Mouse (Mus musculus): ENCODE data around the gene Vmo1. TPM values are rescaled to one million over a fixed set of nuclear protein-coding genes. Genes with fewer than 3 reads are reported as not detected.
"Not testable (repeated sequence)": the region's sequence is repeated elsewhere in the genome, so short reads cannot be mapped to it uniquely, and the experiment has no call there.

Gene Vmo1
- polyA plus RNA-seq, 1 experiment from 2014 or later, result 0.15 TPM

DNA sequence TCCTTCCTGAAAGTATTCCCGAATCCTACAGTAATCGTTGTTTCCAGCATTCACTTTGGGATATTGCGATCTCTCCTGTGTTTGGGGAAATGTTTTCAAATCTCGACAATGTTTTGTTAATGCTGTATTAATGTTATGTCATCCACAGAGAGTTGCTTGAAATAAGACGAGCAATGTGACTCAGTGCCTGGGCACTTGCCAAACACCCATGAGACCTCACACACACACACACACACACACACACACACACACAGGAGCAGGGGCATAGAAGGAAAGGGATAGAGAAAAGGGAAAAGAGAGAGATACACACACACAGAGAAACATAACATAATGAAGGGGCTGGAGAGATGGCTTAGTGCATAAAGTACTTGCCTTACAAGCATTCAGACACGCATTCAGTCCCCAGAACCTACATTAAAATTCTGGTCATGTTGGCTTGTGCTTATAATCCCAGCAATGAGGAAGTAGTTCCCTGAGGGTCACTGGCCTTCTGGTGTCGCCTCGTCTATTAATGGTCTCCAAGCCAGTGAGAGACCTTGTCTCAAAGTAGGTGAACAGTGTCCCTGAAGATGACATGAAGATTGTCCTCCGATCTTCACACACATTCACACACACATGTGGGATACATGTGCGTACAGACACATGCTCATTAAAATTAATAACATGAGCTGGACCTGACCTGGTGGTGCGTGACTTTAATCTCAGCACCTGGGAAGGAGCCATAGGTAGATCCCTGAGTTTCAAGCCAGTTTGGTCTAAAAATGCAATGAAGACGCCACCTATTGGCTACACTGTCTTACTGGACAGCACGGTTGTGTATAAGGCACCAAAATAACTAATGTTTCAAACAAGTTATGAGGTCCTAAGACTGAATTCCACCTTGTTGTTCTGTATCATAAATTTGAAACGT lies 14.6 kb downstream of the Vmo1 start:
- no peak overlapping the region for H3K27ac ChIP-seq (replicated peaks)

DNA sequence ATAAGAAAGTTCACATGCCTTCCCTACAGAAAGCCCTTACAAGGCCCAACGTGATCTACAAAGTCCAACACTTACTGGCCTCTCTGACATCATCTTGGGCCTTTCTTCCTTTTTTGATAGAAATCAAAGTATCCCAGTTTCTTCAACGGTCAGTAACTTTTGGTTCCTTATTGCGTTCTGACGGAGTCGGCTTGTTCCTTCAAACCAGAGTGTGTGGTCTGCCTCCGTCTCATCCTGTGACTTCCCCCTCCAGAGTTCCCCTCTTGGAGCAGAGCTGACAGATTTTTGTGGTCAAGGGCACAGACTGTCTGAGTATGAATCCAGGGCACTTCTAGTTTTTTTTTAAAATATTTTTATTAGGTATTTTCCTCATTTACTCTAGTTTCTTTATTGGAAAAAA lies 24.7 kb downstream of the Vmo1 start:
- Histone ChIP-seq H3K27me3 (ENCODE audit: control insufficient read depth, insufficient read depth, low read length) (no peaks in the 10 kb centered on the region), H3K27ac (replicated peaks) (no peak overlapping the region), H3K4me2 (replicated peaks; ENCODE audit: low read depth) (no peak overlapping the region), H3K9ac (ENCODE audit: low read length) (no peak overlapping the region), H3K9me3 (ENCODE audit: control insufficient read depth, low read length) (no peaks in the 10 kb centered on the region), H3K4me3 (ENCODE audit: low read depth, low read length) (no peak overlapping the region), H3K4me1 (replicated peaks; ENCODE audit: control insufficient read depth, insufficient read depth) (no peaks in the 10 kb centered on the region), H3K36me3 (ENCODE audit: control insufficient read depth, insufficient read depth, low read length) (no peaks in the 10 kb centered on the region)
- no peak for ATAC-seq (ENCODE audit: low FRiP score, low TSS enrichment)
- TF ChIP-seq EP300 (optimal IDR thresholded peaks at IDR 0.05), result no peak
- TF ChIP-seq CTCF (IDR thresholded peaks at IDR 0.05; ENCODE audit: low read depth), result no peak
- no peak for DNase-seq (ENCODE audit: low spot score)
- WGBS, result 86% methylated on average over 6 of the region's 6 CpGs

More for the DNA sequence above, 14.6 kb downstream of the Vmo1 start:
- H3K36me3 ChIP-seq (ENCODE audit: control insufficient read depth, insufficient read depth, low read length), result no peaks in the 10 kb centered on the region
- no peak overlapping the region for H3K4me3 ChIP-seq (ENCODE audit: low read depth, low read length)
- no peak overlapping the region for H3K9ac ChIP-seq (ENCODE audit: low read length)
- no peaks in the 10 kb centered on the region for H3K27me3 ChIP-seq (ENCODE audit: control insufficient read depth, insufficient read depth, low read length)
- H3K4me2 ChIP-seq (replicated peaks; ENCODE audit: low read depth), result no peak overlapping the region
- H3K4me1 ChIP-seq (replicated peaks; ENCODE audit: control insufficient read depth, insufficient read depth), result no peaks in the 10 kb centered on the region
- ATAC-seq (ENCODE audit: low FRiP score, low TSS enrichment) (peak; percentile 19), DNase-seq (ENCODE audit: low spot score) (no peak)
- TF ChIP-seq CTCF (IDR thresholded peaks at IDR 0.05; ENCODE audit: low read depth) (peak; percentile 66), EP300 (optimal IDR thresholded peaks at IDR 0.05) (no peak)
- 55% methylated on average over 14 of the region's 14 CpGs for WGBS
- H3K9me3 ChIP-seq (ENCODE audit: control insufficient read depth, low read length), result no peaks in the 10 kb centered on the region

DNA sequence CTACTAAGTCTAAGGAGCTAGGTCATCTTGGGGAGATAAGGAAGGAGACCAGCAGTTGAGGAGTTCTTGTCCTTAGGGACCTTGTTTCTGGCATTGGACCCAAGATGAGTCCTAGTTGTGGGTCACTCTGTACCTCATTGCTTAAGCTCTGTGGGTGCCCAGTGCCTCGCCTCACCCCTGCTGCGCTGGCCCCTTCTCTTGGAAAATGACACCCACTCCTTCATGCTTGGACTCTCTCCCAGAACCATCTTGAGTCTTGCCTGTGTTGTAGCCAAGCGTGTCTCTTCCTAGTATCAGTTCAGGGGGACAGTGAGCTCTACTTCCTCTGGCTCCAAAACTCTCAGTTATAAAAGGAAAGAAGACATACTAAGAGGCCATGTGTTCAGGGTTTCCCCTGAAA lies 25.3 kb downstream of the Vmo1 start:
- no peak overlapping the region for H3K27ac ChIP-seq (replicated peaks)
- no peak overlapping the region for H3K9ac ChIP-seq (ENCODE audit: low read length)
- H3K36me3 ChIP-seq (ENCODE audit: control insufficient read depth, insufficient read depth, low read length), result no peaks in the 10 kb centered on the region
- no peak overlapping the region for H3K4me3 ChIP-seq (ENCODE audit: low read depth, low read length)
- ATAC-seq (ENCODE audit: low FRiP score, low TSS enrichment) (no peak), DNase-seq (ENCODE audit: low spot score) (no peak)
- no peaks in the 10 kb centered on the region for H3K4me1 ChIP-seq (replicated peaks; ENCODE audit: control insufficient read depth, insufficient read depth)
- H3K9me3 ChIP-seq (ENCODE audit: control insufficient read depth, low read length), result no peaks in the 10 kb centered on the region
- 86% methylated on average over 3 of the region's 3 CpGs for WGBS
- no peaks in the 10 kb centered on the region for H3K27me3 ChIP-seq (ENCODE audit: control insufficient read depth, insufficient read depth, low read length)
- TF ChIP-seq EP300 (optimal IDR thresholded peaks at IDR 0.05) (no peak), CTCF (IDR thresholded peaks at IDR 0.05; ENCODE audit: low read depth) (no peak)
- H3K4me2 ChIP-seq (replicated peaks; ENCODE audit: low read depth), result no peak overlapping the region

DNA sequence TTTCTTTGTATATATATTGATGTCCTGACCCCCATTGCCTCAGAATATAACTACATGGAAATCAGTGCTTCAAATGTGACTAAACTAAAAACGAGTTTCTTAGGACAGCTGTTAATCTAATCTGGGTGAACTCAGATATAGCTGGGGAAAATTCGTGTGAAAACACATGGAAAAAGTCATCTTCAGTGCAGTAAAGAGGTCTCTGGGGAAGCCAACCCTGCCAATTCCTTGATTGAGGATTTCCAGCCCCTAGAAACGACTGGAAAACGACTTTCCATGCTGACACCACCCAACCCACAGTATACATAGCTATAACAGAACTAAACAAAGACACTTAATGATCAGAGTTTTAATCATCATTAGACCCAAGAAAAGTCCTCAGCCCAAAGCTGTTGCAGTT lies 26.6 kb downstream of the Vmo1 start:
- Histone ChIP-seq H3K9me3 (ENCODE audit: control insufficient read depth, low read length) (no peaks in the 10 kb centered on the region), H3K9ac (ENCODE audit: low read length) (no peak overlapping the region), H3K36me3 (ENCODE audit: control insufficient read depth, insufficient read depth, low read length) (no peaks in the 10 kb centered on the region), H3K4me2 (replicated peaks; ENCODE audit: low read depth) (no peak overlapping the region), H3K4me3 (ENCODE audit: low read depth, low read length) (no peak overlapping the region), H3K4me1 (replicated peaks; ENCODE audit: control insufficient read depth, insufficient read depth) (no peaks in the 10 kb centered on the region), H3K27me3 (ENCODE audit: control insufficient read depth, insufficient read depth, low read length) (no peaks in the 10 kb centered on the region), H3K27ac (replicated peaks) (no peak overlapping the region)
- TF ChIP-seq CTCF (IDR thresholded peaks at IDR 0.05; ENCODE audit: low read depth) (no peak), EP300 (optimal IDR thresholded peaks at IDR 0.05) (no peak)
- ATAC-seq (ENCODE audit: low FRiP score, low TSS enrichment) (no peak), DNase-seq (ENCODE audit: low spot score) (no peak)
- WGBS, result 43% methylated on average over 4 of the region's 4 CpGs

DNA sequence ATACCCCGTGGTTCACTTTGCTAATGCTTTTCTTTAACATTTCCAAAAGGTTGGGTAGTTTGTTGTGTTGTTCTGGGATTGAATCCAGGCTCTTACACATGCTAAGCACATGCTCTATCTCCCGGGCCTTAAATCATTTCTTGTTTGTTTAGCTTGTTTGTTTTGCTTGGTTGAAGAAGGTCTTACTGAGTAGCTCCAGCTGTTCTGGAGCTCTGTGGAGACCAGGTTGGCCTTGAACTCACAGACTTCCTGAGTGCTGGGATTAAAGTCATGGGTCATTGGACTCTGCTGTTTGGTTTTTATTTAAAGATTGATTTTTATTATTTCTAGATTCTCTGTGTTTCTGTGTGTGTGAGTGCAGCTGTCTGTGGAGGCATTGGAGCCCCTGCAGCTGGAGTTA lies 28.9 kb downstream of the Vmo1 start:
- TF ChIP-seq CTCF (IDR thresholded peaks at IDR 0.05; ENCODE audit: low read depth) (no peak), EP300 (optimal IDR thresholded peaks at IDR 0.05) (no peak)
- DNase-seq (ENCODE audit: low spot score) (no peak), ATAC-seq (ENCODE audit: low FRiP score, low TSS enrichment) (no peak)
- Histone ChIP-seq H3K27ac (replicated peaks) (no peak overlapping the region), H3K4me1 (replicated peaks; ENCODE audit: control insufficient read depth, insufficient read depth) (no peaks in the 10 kb centered on the region), H3K9me3 (ENCODE audit: control insufficient read depth, low read length) (no peaks in the 10 kb centered on the region), H3K4me3 (ENCODE audit: low read depth, low read length) (no peak overlapping the region), H3K36me3 (ENCODE audit: control insufficient read depth, insufficient read depth, low read length) (no peaks in the 10 kb centered on the region), H3K27me3 (ENCODE audit: control insufficient read depth, insufficient read depth, low read length) (no peaks in the 10 kb centered on the region), H3K4me2 (replicated peaks; ENCODE audit: low read depth) (no peak overlapping the region), H3K9ac (ENCODE audit: low read length) (no peak overlapping the region)
- WGBS, result 31% methylated on average over 2 of the region's 2 CpGs

DNA sequence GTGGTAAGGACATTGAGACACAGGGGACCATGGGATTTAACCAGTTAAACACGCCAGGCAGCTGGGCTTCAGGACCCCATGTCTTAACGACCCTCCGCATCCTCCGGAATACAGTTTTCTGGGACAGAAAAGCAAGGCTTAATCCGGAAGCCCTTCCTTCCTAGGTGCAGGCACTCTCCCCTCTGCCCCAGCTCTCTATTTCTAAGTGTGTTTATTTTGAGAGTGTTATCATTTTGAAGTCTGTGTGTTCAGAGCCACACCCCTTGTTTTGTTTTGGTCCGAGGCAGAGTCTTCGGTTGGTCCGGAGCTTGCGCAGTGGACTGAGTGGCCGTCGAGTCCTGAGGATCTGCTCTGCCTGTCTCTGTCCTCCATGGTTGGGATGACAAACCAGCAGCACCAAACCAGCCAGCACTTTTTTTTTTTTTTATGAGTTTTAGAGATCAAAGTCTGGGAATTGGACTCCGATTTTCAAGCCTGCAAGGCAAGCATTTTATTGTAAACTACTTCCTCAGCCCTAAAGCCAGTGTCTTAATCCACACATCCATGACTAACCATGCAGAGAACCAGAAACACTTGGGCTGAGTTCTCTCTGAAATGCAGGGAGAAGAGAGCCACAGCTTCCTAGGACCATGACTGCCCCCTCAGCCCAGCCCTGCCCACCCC lies 39.4 kb downstream of the Vmo1 start:
- Histone ChIP-seq H3K4me2 (replicated peaks; ENCODE audit: low read depth) (no peak overlapping the region), H3K9me3 (ENCODE audit: control insufficient read depth, low read length) (no peaks in the 10 kb centered on the region), H3K36me3 (ENCODE audit: control insufficient read depth, insufficient read depth, low read length) (no peaks in the 10 kb centered on the region), H3K4me3 (ENCODE audit: low read depth, low read length) (no peak overlapping the region), H3K27me3 (ENCODE audit: control insufficient read depth, insufficient read depth, low read length) (no peaks in the 10 kb centered on the region), H3K9ac (ENCODE audit: low read length) (no peak overlapping the region), H3K27ac (replicated peaks) (no peak overlapping the region), H3K4me1 (replicated peaks; ENCODE audit: control insufficient read depth, insufficient read depth) (no peaks in the 10 kb centered on the region)
- peak; percentile 66 for ATAC-seq (ENCODE audit: low FRiP score, low TSS enrichment)
- no peak for TF ChIP-seq CTCF (IDR thresholded peaks at IDR 0.05; ENCODE audit: low read depth)
- TF ChIP-seq EP300 (optimal IDR thresholded peaks at IDR 0.05), result no peak
- WGBS, result 43% methylated on average over 12 of the region's 12 CpGs
- DNase-seq (ENCODE audit: low spot score), result peak; percentile 36

DNA sequence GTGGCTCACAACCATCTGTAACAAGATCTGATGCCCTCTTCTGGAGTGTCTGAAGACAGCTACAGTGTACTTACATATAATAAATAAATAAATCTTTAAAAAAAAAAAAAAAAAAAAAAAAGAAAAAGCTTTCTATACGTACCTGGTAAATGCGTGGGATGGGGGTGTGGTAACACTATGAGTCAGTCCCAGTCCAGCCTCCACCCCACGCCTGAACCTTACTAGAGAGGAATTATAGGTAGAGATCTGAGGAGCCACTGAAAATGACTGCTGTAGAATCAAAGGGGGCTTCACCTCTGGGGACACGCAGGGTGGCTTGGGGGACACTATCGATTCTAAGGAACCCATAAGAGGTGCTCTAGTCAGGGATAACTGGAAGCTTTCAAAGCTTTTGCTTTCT lies 41.1 kb downstream of the Vmo1 start:
- H3K9ac ChIP-seq (ENCODE audit: low read length); H3K27me3 ChIP-seq (ENCODE audit: control insufficient read depth, insufficient read depth, low read length); H3K4me3 ChIP-seq (ENCODE audit: low read depth, low read length); H3K9me3 ChIP-seq (ENCODE audit: control insufficient read depth, low read length); H3K4me2 ChIP-seq (replicated peaks; ENCODE audit: low read depth); DNase-seq (ENCODE audit: low spot score); H3K27ac ChIP-seq (replicated peaks); H3K4me1 ChIP-seq (replicated peaks; ENCODE audit: control insufficient read depth, insufficient read depth); H3K36me3 ChIP-seq (ENCODE audit: control insufficient read depth, insufficient read depth, low read length): not testable (repeated sequence)
- 68% methylated on average over 5 of the region's 5 CpGs for WGBS
- ATAC-seq (ENCODE audit: low FRiP score, low TSS enrichment), result 0 out of 2 replicates have a peak, but pooled peaks have one; percentile 53

All from stomach, postnatal 0 days (tissue).